Comparison of ENCODE assay signal across 14 mouse cellular contexts in the genomic region with DNA sequence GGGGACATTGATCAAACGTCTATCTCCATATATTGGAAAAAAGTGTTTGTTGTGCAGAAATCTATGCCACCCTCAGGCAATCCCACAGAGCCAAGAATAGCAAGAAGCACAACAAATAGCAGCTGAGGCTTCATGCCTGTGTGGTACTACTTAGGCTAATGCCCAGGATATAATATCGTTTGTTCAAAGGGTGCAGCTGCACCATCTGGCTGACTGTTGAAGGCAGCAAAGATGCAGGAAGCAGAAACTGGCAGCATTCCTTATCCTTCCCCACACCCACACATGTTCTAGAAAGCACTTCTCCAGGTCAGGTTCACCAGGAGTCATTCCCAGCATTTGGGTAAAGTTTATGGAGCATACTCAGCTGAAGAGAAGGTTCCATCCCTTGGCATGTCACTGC.
DNase-seq lines count a peak whose midpoint lies in the region; TF ChIP-seq lines count a peak whose summit lies in the region.
"Had no signal": no experiment of that assay in that cellular context is flagged by ENCODE, and none has a peak within 500 bp of the region (broad histone marks: within the 10 kb centered on the region; RNA-seq: fewer than 3 reads in every experiment).

No protein-coding gene starts in this region.

- no peak for TF ChIP-seq CTCF in layer of hippocampus, adult 2 months (conservative IDR thresholded peaks at IDR 0.05)

- no peak overlapping the region for H3K4me3 ChIP-seq in layer of hippocampus, adult 2 months
- H3K4me3 ChIP-seq: erythroblast, embryonic 14.5 days; heart, embryonic 13.5 days had no signal

- no peak overlapping the region for H3K27ac ChIP-seq in layer of hippocampus, adult 2 months
- H3K27ac ChIP-seq: heart, embryonic 13.5 days had no signal

- DNase-seq in layer of hippocampus, adult 11-12 months (ENCODE audit: low spot score) = peak; percentile 30
- DNase-seq in layer of hippocampus, postnatal 10 days (ENCODE audit: low spot score in 2 of 2) = no peak
- DNase-seq in right cerebral cortex, adult 2 months (ENCODE audit: low spot score in 2 of 2) = peak; percentile 23 to 36
- no peak for DNase-seq in right cerebral cortex, postnatal 14 days
- peak; percentile 14 to 19 for DNase-seq in layer of hippocampus, adult 2 months (ENCODE audit: low spot score in 2 of 2)
- no peak for DNase-seq in spleen, postnatal 36 days (ENCODE audit: low spot score in 2 of 2)
- no peak for DNase-seq in lung, adult 18-20 months
- DNase-seq: adrenal gland, postnatal 36 days; cerebellum, adult 11 months; gastrocnemius, postnatal 14 days; liver, postnatal 0 days; thymus, adult 18-20 months had no signal

Comparison
In these comparisons a context has a peak if more than half of its experiments do, and no peak if none do; other contexts are left out.
1. DNase-seq: peak in layer of hippocampus, adult 11-12 months (single experiment), right cerebral cortex, adult 2 months (2 of 2) and layer of hippocampus, adult 2 months (2 of 2); none in layer of hippocampus, postnatal 10 days (0 of 2), right cerebral cortex, postnatal 14 days (single experiment), spleen, postnatal 36 days (0 of 2) and lung, adult 18-20 months (0 of 2).